Mouse (Mus musculus): ENCODE results near the gene Cdk2ap2. TPM values are rescaled to one million over a fixed set of nuclear protein-coding genes. Genes with fewer than 3 reads are reported as not detected.

Gene Cdk2ap2
- polyA plus RNA-seq, 2 experiments = 52.5 to 101 TPM

GRCm38 (mm10) chr19:4146366-4147021 lies 49.5 kb downstream of the Cdk2ap2 start:
- whole genome bisulfite sequencing (ENCODE audit: insufficient replicate concordance) = 66% methylated on average over 12 of the region's 12 CpGs
- peaks cover 4 to 12% of the 10 kb centered on the region in 2 experiments for H3K4me1 ChIP-seq (replicated peaks; ENCODE audit: control insufficient read depth in 2 of 2, insufficient read depth in 2 of 2, low read length in 1 of 2)
- no peak for ATAC-seq (ENCODE audit: insufficient read depth)
- H3K4me2 ChIP-seq (ENCODE audit: low read depth) = no peak overlapping the region
- no peaks in the 10 kb centered on the region for H3K27me3 ChIP-seq (ENCODE audit: control insufficient read depth, insufficient read depth, low read length)
- H3K36me3 ChIP-seq (replicated peaks; ENCODE audit: control insufficient read depth, insufficient read depth, low read depth) = 0 out of 2 replicates have a peak, but pooled peaks cover 3% of the 10 kb centered on the region
- H3K27ac ChIP-seq = no peak overlapping the region
- H3K4me3 ChIP-seq (ENCODE audit: insufficient read depth in 1 of 2, low read depth in 2 of 2, low read length in 2 of 2) = no peak overlapping the region
- no peak for TF ChIP-seq CTCF (IDR thresholded peaks at IDR 0.05; ENCODE audit: low read depth)
- no peak for TF ChIP-seq EP300 (IDR thresholded peaks at IDR 0.05; ENCODE audit: low read depth)
- H3K9me3 ChIP-seq (ENCODE audit: control insufficient read depth, low read length) = no peaks in the 10 kb centered on the region
- no peak for DNase-seq (ENCODE audit: low read depth in 3 of 3, low spot score in 3 of 3)
- no peak overlapping the region for H3K9ac ChIP-seq (replicated peaks)

- Histone ChIP-seq H3K4me2 (ENCODE audit: low read depth) (no peak overlapping the region), H3K36me3 (replicated peaks; ENCODE audit: control insufficient read depth, insufficient read depth, low read depth) (0 out of 2 replicates have a peak, but pooled peaks cover 3% of the 10 kb centered on the region), H3K9me3 (ENCODE audit: control insufficient read depth, low read length) (no peaks in the 10 kb centered on the region), H3K4me1 (replicated peaks; ENCODE audit: control insufficient read depth in 2 of 2, insufficient read depth in 2 of 2, low read length in 1 of 2) (peaks cover 4 to 12% of the 10 kb centered on the region in 2 experiments), H3K4me3 (ENCODE audit: insufficient read depth in 1 of 2, low read depth in 2 of 2, low read length in 2 of 2) (no peak overlapping the region), H3K9ac (replicated peaks) (no peak overlapping the region), H3K27ac (no peak overlapping the region), H3K27me3 (ENCODE audit: control insufficient read depth, insufficient read depth, low read length) (no peaks in the 10 kb centered on the region)
- 57% methylated on average over 3 of the region's 3 CpGs for WGBS (ENCODE audit: insufficient replicate concordance)
- no peak for ATAC-seq (ENCODE audit: insufficient read depth)
- TF ChIP-seq CTCF (IDR thresholded peaks at IDR 0.05; ENCODE audit: low read depth) (no peak), EP300 (IDR thresholded peaks at IDR 0.05; ENCODE audit: low read depth) (no peak)
- no peak for DNase-seq (ENCODE audit: low read depth in 3 of 3, low spot score in 3 of 3)
Observed at GRCm38 (mm10) chr19:4147022-4147405, 50.0 kb downstream of the Cdk2ap2 start.

GRCm38 (mm10) chr19:4147782-4148490 lies 51.0 kb downstream of the Cdk2ap2 start:
- Histone ChIP-seq H3K27ac (no peak overlapping the region), H3K4me3 (ENCODE audit: insufficient read depth in 1 of 2, low read depth in 2 of 2, low read length in 2 of 2) (peak overlapping the region; percentile 38 to 94; a peak in 3 of 4 replicates), H3K9me3 (ENCODE audit: control insufficient read depth, low read length) (no peaks in the 10 kb centered on the region), H3K36me3 (replicated peaks; ENCODE audit: control insufficient read depth, insufficient read depth, low read depth) (0 out of 2 replicates have a peak, but pooled peaks cover 3% of the 10 kb centered on the region), H3K9ac (replicated peaks) (peak overlapping the region; percentile 35; the same call in 1 of the 2 replicates), H3K4me1 (replicated peaks; ENCODE audit: control insufficient read depth in 2 of 2, insufficient read depth in 2 of 2, low read length in 1 of 2) (peaks cover 4 to 12% of the 10 kb centered on the region in 2 experiments), H3K27me3 (ENCODE audit: control insufficient read depth, insufficient read depth, low read length) (no peaks in the 10 kb centered on the region), H3K4me2 (ENCODE audit: low read depth) (peak overlapping the region; percentile 88)
- 40% methylated on average over 9 of the region's 9 CpGs for WGBS (ENCODE audit: insufficient replicate concordance)
- DNase-seq (ENCODE audit: low read depth in 3 of 3, low spot score in 3 of 3) (no peak), ATAC-seq (ENCODE audit: insufficient read depth) (peak; percentile 26)
- no peak for TF ChIP-seq CTCF (IDR thresholded peaks at IDR 0.05; ENCODE audit: low read depth)
- no peak for TF ChIP-seq EP300 (IDR thresholded peaks at IDR 0.05; ENCODE audit: low read depth)

GRCm38 (mm10) chr19:4148491-4148806 lies 51.5 kb downstream of the Cdk2ap2 start, which contains the start of gene Coro1b:
TSS of gene Coro1b (plus strand) at chr19:4148619.
- TF ChIP-seq EP300 (IDR thresholded peaks at IDR 0.05; ENCODE audit: low read depth) (no peak), CTCF (IDR thresholded peaks at IDR 0.05; ENCODE audit: low read depth) (no peak)
- H3K27me3 ChIP-seq (ENCODE audit: control insufficient read depth, insufficient read depth, low read length) = no peaks in the 10 kb centered on the region
- H3K4me2 ChIP-seq (ENCODE audit: low read depth) = peak within 1 kb of the TSS; percentile 88
- H3K27ac ChIP-seq = peak within 1 kb of the TSS; percentile 70
- under 1% methylated on average over 29 of the region's 33 CpGs for WGBS (ENCODE audit: insufficient replicate concordance)
- peak within 1 kb of the TSS; percentile 91 for H3K9ac ChIP-seq (replicated peaks)
- peak; percentile 90 for ATAC-seq (ENCODE audit: insufficient read depth)
- 0 out of 2 replicates have a peak, but pooled peaks cover 3% of the 10 kb centered on the region for H3K36me3 ChIP-seq (replicated peaks; ENCODE audit: control insufficient read depth, insufficient read depth, low read depth)
- peaks cover 4 to 12% of the 10 kb centered on the region in 2 experiments for H3K4me1 ChIP-seq (replicated peaks; ENCODE audit: control insufficient read depth in 2 of 2, insufficient read depth in 2 of 2, low read length in 1 of 2)
- peak within 1 kb of the TSS; percentile 78 to 94 for H3K4me3 ChIP-seq (ENCODE audit: insufficient read depth in 1 of 2, low read depth in 2 of 2, low read length in 2 of 2)
- no peaks in the 10 kb centered on the region for H3K9me3 ChIP-seq (ENCODE audit: control insufficient read depth, low read length)
- peak; percentile 77 to 83 (median 78) for DNase-seq (ENCODE audit: low read depth in 3 of 3, low spot score in 3 of 3)

Other genes with a start within 250 kb of the Cdk2ap2 start
Only the 30 nearest of the 34 such genes appear.
- 118 and 126 TPM in 2 replicates for gene Ndufs8, start 184.4 kb upstream of the Cdk2ap2 start, polyA plus RNA-seq (2012; rRNA removed)
- gene Ndufs8, start 184.4 kb upstream of the Cdk2ap2 start, polyA plus RNA-seq (2014; fragmentation: Nextera tagmentation; extraction: Ambion mirVana) = 209 and 219 TPM in 2 replicates
- 3.3 and 3.6 TPM in 2 replicates for gene Aldh3b1, start 167.4 kb upstream of the Cdk2ap2 start, polyA plus RNA-seq (2012; rRNA removed)
- 4.9 and 5.3 TPM in 2 replicates for gene Aldh3b1, start 167.4 kb upstream of the Cdk2ap2 start, polyA plus RNA-seq (2014; fragmentation: Nextera tagmentation; extraction: Ambion mirVana)
- gene Unc93b1, start 162.0 kb upstream of the Cdk2ap2 start, polyA plus RNA-seq (2012; rRNA removed) = 19.8 and 22.8 TPM in 2 replicates
- gene Unc93b1, start 162.0 kb upstream of the Cdk2ap2 start, polyA plus RNA-seq (2014; fragmentation: Nextera tagmentation; extraction: Ambion mirVana) = 14.7 and 15.1 TPM in 2 replicates
- gene Aldh3b3, start 138.5 kb upstream of the Cdk2ap2 start, polyA plus RNA-seq (2012; rRNA removed) = 0.02 and 0.04 TPM in 2 replicates
- gene Aldh3b3, start 138.5 kb upstream of the Cdk2ap2 start, polyA plus RNA-seq (2014; fragmentation: Nextera tagmentation; extraction: Ambion mirVana) = not detected in 2 replicates
- 0.32 and 0.33 TPM in 2 replicates for gene Aldh3b2, start 124.9 kb upstream of the Cdk2ap2 start, polyA plus RNA-seq (2012; rRNA removed)
- 0.48 and 0.56 TPM in 2 replicates for gene Aldh3b2, start 124.9 kb upstream of the Cdk2ap2 start, polyA plus RNA-seq (2014; fragmentation: Nextera tagmentation; extraction: Ambion mirVana)
- 10.8 and 11.1 TPM in 2 replicates for gene Acy3, start 110.6 kb upstream of the Cdk2ap2 start, polyA plus RNA-seq (2012; rRNA removed)
- 9.1 and 9.5 TPM in 2 replicates for gene Acy3, start 110.6 kb upstream of the Cdk2ap2 start, polyA plus RNA-seq (2014; fragmentation: Nextera tagmentation; extraction: Ambion mirVana)
- gene Tbx10, start 104.4 kb upstream of the Cdk2ap2 start, polyA plus RNA-seq (2012; rRNA removed) = 0.37 and 0.50 TPM in 2 replicates
- 0.28 and 0.30 TPM in 2 replicates for gene Tbx10, start 104.4 kb upstream of the Cdk2ap2 start, polyA plus RNA-seq (2014; fragmentation: Nextera tagmentation; extraction: Ambion mirVana)
- gene Nudt8, start 96.6 kb upstream of the Cdk2ap2 start, polyA plus RNA-seq (2012; rRNA removed) = 2.1 and 2.9 TPM in 2 replicates
- 14.2 and 15.2 TPM in 2 replicates for gene Nudt8, start 96.6 kb upstream of the Cdk2ap2 start, polyA plus RNA-seq (2014; fragmentation: Nextera tagmentation; extraction: Ambion mirVana)
- 0.65 and 0.73 TPM in 2 replicates for gene Gm49405, start 96.6 kb upstream of the Cdk2ap2 start, polyA plus RNA-seq (2012; rRNA removed)
- 0.25 and 0.33 TPM in 2 replicates for gene Gm49405, start 96.6 kb upstream of the Cdk2ap2 start, polyA plus RNA-seq (2014; fragmentation: Nextera tagmentation; extraction: Ambion mirVana)
- 1.8 and 2.2 TPM in 2 replicates for gene Doc2g, start 93.9 kb upstream of the Cdk2ap2 start, polyA plus RNA-seq (2012; rRNA removed)
- gene Doc2g, start 93.9 kb upstream of the Cdk2ap2 start, polyA plus RNA-seq (2014; fragmentation: Nextera tagmentation; extraction: Ambion mirVana) = 0.25 and 0.45 TPM in 2 replicates
- 67.5 and 84.8 TPM in 2 replicates for gene Ndufv1, start 84.4 kb upstream of the Cdk2ap2 start, polyA plus RNA-seq (2012; rRNA removed)
- gene Ndufv1, start 84.4 kb upstream of the Cdk2ap2 start, polyA plus RNA-seq (2014; fragmentation: Nextera tagmentation; extraction: Ambion mirVana) = 159 and 168 TPM in 2 replicates
- gene Gstp1, start 59.2 kb upstream of the Cdk2ap2 start, polyA plus RNA-seq (2012; rRNA removed) = 230 and 274 TPM in 2 replicates
- gene Gstp1, start 59.2 kb upstream of the Cdk2ap2 start, polyA plus RNA-seq (2014; fragmentation: Nextera tagmentation; extraction: Ambion mirVana) = 511 and 557 TPM in 2 replicates
- 6.6 and 7.9 TPM in 2 replicates for gene Gstp2, start 51.2 kb upstream of the Cdk2ap2 start, polyA plus RNA-seq (2012; rRNA removed)
- gene Gstp2, start 51.2 kb upstream of the Cdk2ap2 start, polyA plus RNA-seq (2014; fragmentation: Nextera tagmentation; extraction: Ambion mirVana) = 6.9 and 7.3 TPM in 2 replicates
- gene Gstp3, start 37.6 kb upstream of the Cdk2ap2 start, polyA plus RNA-seq (2012; rRNA removed) = 78.5 and 87.0 TPM in 2 replicates
- gene Gstp3, start 37.6 kb upstream of the Cdk2ap2 start, polyA plus RNA-seq (2014; fragmentation: Nextera tagmentation; extraction: Ambion mirVana) = 65.7 and 69.6 TPM in 2 replicates
- 0.16 and 0.17 TPM in 2 replicates for gene Cabp2, start 15.6 kb upstream of the Cdk2ap2 start, polyA plus RNA-seq (2012; rRNA removed)
- 0.20 and 0.44 TPM in 2 replicates for gene Cabp2, start 15.6 kb upstream of the Cdk2ap2 start, polyA plus RNA-seq (2014; fragmentation: Nextera tagmentation; extraction: Ambion mirVana)
- 6.1 and 7.1 TPM in 2 replicates for gene Pitpnm1, start 2.8 kb downstream of the Cdk2ap2 start, polyA plus RNA-seq (2012; rRNA removed)
- 3.4 TPM in 2 replicates for gene Pitpnm1, start 2.8 kb downstream of the Cdk2ap2 start, polyA plus RNA-seq (2014; fragmentation: Nextera tagmentation; extraction: Ambion mirVana)
- gene Aip, start 28.7 kb downstream of the Cdk2ap2 start, polyA plus RNA-seq (2012; rRNA removed) = 28.8 and 33.2 TPM in 2 replicates
- 29.4 TPM in 2 replicates for gene Aip, start 28.7 kb downstream of the Cdk2ap2 start, polyA plus RNA-seq (2014; fragmentation: Nextera tagmentation; extraction: Ambion mirVana)
- not detected in 2 replicates for gene Gpr152, start 42.6 kb downstream of the Cdk2ap2 start, polyA plus RNA-seq (2012; rRNA removed)
- gene Gpr152, start 42.6 kb downstream of the Cdk2ap2 start, polyA plus RNA-seq (2014; fragmentation: Nextera tagmentation; extraction: Ambion mirVana) = not detected in 2 replicates
- 0.03 and 0.15 TPM in 2 replicates for gene Cabp4, start 46.9 kb downstream of the Cdk2ap2 start, polyA plus RNA-seq (2012; rRNA removed)
- gene Cabp4, start 46.9 kb downstream of the Cdk2ap2 start, polyA plus RNA-seq (2014; fragmentation: Nextera tagmentation; extraction: Ambion mirVana) = not detected in 2 replicates
- 57.5 and 59.2 TPM in 2 replicates for gene Coro1b, start 51.4 kb downstream of the Cdk2ap2 start, polyA plus RNA-seq (2012; rRNA removed)
- 57.5 and 62.2 TPM in 2 replicates for gene Coro1b, start 51.4 kb downstream of the Cdk2ap2 start, polyA plus RNA-seq (2014; fragmentation: Nextera tagmentation; extraction: Ambion mirVana)
- 12.5 and 16.3 TPM in 2 replicates for gene Ptprcap, start 56.4 kb downstream of the Cdk2ap2 start, polyA plus RNA-seq (2012; rRNA removed)
- 14.4 and 17.0 TPM in 2 replicates for gene Ptprcap, start 56.4 kb downstream of the Cdk2ap2 start, polyA plus RNA-seq (2014; fragmentation: Nextera tagmentation; extraction: Ambion mirVana)
- 17.2 and 19.2 TPM in 2 replicates for gene Rps6kb2, start 66.2 kb downstream of the Cdk2ap2 start, polyA plus RNA-seq (2012; rRNA removed)
- 19.5 and 19.9 TPM in 2 replicates for gene Rps6kb2, start 66.2 kb downstream of the Cdk2ap2 start, polyA plus RNA-seq (2014; fragmentation: Nextera tagmentation; extraction: Ambion mirVana)
- 0.32 and 0.44 TPM in 2 replicates for gene Carns1, start 78.3 kb downstream of the Cdk2ap2 start, polyA plus RNA-seq (2012; rRNA removed)
- 0.18 and 0.71 TPM in 2 replicates for gene Carns1, start 78.3 kb downstream of the Cdk2ap2 start, polyA plus RNA-seq (2014; fragmentation: Nextera tagmentation; extraction: Ambion mirVana)
- gene Tbc1d10c, start 94.1 kb downstream of the Cdk2ap2 start, polyA plus RNA-seq (2012; rRNA removed) = 2.6 TPM in 2 replicates
- 2.5 and 4.0 TPM in 2 replicates for gene Tbc1d10c, start 94.1 kb downstream of the Cdk2ap2 start, polyA plus RNA-seq (2014; fragmentation: Nextera tagmentation; extraction: Ambion mirVana)
- 203 and 214 TPM in 2 replicates for gene Ppp1ca, start 94.9 kb downstream of the Cdk2ap2 start, polyA plus RNA-seq (2012; rRNA removed)
- gene Ppp1ca, start 94.9 kb downstream of the Cdk2ap2 start, polyA plus RNA-seq (2014; fragmentation: Nextera tagmentation; extraction: Ambion mirVana) = 432 and 447 TPM in 2 replicates
- gene Rad9a, start 104.5 kb downstream of the Cdk2ap2 start, polyA plus RNA-seq (2012; rRNA removed) = 20.8 and 21.4 TPM in 2 replicates
- gene Rad9a, start 104.5 kb downstream of the Cdk2ap2 start, polyA plus RNA-seq (2014; fragmentation: Nextera tagmentation; extraction: Ambion mirVana) = 14.3 and 16.8 TPM in 2 replicates
- gene Clcf1, start 117.1 kb downstream of the Cdk2ap2 start, polyA plus RNA-seq (2012; rRNA removed) = 1.1 TPM in 2 replicates
- gene Clcf1, start 117.1 kb downstream of the Cdk2ap2 start, polyA plus RNA-seq (2014; fragmentation: Nextera tagmentation; extraction: Ambion mirVana) = 0.42 and 0.43 TPM in 2 replicates
- not detected in 2 replicates for gene AC109138.7, start 117.2 kb downstream of the Cdk2ap2 start, polyA plus RNA-seq (2012; rRNA removed)
- gene AC109138.7, start 117.2 kb downstream of the Cdk2ap2 start, polyA plus RNA-seq (2014; fragmentation: Nextera tagmentation; extraction: Ambion mirVana) = not detected in 2 replicates
- gene Pold4, start 134.7 kb downstream of the Cdk2ap2 start, polyA plus RNA-seq (2012; rRNA removed) = 15.2 and 15.9 TPM in 2 replicates
- 12.9 and 13.1 TPM in 2 replicates for gene Pold4, start 134.7 kb downstream of the Cdk2ap2 start, polyA plus RNA-seq (2014; fragmentation: Nextera tagmentation; extraction: Ambion mirVana)
- 2.8 and 3.5 TPM in 2 replicates for gene Ssh3, start 172.0 kb downstream of the Cdk2ap2 start, polyA plus RNA-seq (2012; rRNA removed)
- 1.3 and 1.4 TPM in 2 replicates for gene Ssh3, start 172.0 kb downstream of the Cdk2ap2 start, polyA plus RNA-seq (2014; fragmentation: Nextera tagmentation; extraction: Ambion mirVana)

Measured in liver, embryonic 14.5 days (tissue).